Mouse (Mus musculus): ENCODE data around the gene Ttc23.

- TF ChIP-seq CTCF (IDR thresholded peaks at IDR 0.05; ENCODE audit: borderline replicate concordance, insufficient read depth, low read depth, low read length) (no peak), POLR2A (IDR thresholded peaks at IDR 0.05; ENCODE audit: borderline replicate concordance, insufficient read depth, low read length) (no peak)
Observed at GRCm38 (mm10) chr7:67716925-67717324, 69.7 kb downstream of the Ttc23 start.
